Mouse (Mus musculus): ENCODE data around the gene Catsperg1. TPM values are rescaled to one million over a fixed set of nuclear protein-coding genes. Genes with fewer than 3 reads are reported as not detected.
"Not testable (repeated sequence)": the region's sequence is repeated elsewhere in the genome, so short reads cannot be mapped to it uniquely, and the experiment has no call there.

The Catsperg1 gene
- polyA plus RNA-seq, 1 experiment from 2014 or later, result 2.5 TPM

DNA sequence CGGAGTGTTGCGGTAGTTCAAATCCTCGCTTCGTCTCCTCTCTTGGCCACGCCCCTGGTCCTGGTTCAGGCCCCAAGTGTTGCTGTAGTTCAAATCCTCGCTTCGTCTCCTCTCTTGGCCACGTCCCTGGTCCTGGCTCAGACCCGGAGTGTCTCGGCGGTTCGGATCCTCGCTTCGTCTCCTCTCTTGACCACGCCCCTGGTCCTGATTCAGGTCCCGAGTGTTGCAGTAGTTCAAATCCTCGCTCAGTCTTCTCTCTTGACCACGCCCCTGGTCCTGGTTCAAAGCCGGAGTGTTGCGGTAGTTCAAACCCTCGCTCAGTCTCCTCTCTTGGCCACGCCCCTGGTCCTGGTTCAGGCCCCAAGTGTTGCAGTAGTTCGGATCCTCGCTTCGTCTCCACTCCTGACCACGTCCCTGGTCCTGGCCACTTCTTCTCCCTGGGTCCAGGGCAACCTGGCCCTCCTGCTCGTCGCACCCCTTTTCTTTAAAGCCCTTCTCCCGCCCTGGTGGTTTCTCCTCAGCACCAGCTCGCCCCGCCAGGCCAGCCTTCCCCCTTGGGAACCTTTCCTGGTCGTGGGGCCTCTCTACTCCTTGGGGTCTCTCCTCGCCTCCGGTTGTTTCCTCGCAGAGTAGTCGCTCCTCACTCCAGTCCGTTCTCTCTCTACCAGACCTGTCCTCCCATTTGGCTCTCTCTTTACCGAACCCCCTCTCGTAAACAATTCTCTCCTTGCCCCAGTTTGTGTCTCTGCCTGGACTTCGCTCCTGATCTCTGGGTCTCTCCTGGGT, 867 bp downstream of the Catsperg1 start:
- 16% methylated on average over 40 of the region's 40 CpGs for WGBS
- not testable (repeated sequence) for H3K36me3 ChIP-seq (ENCODE audit: control insufficient read depth, insufficient read depth); H3K4me1 ChIP-seq (replicated peaks; ENCODE audit: control insufficient read depth, insufficient read depth, low read length); H3K9ac ChIP-seq (replicated peaks; ENCODE audit: low read depth, low read length); H3K27ac ChIP-seq (ENCODE audit: low read length); H3K9me3 ChIP-seq (ENCODE audit: control insufficient read depth, low read length)
- Histone ChIP-seq H3K4me2 (ENCODE audit: low read length) (peak overlapping the region; percentile 49), H3K27me3 (replicated peaks; ENCODE audit: control insufficient read depth, insufficient read depth, low read length) (0 out of 2 replicates have a peak, but pooled peaks cover 11% of the 10 kb centered on the region), H3K4me3 (replicated peaks; ENCODE audit: low read length) (peak overlapping the region; percentile 30)
- ATAC-seq, result 0 out of 2 replicates have a peak, but pooled peaks have one; percentile 25

- H3K4me2 ChIP-seq (ENCODE audit: low read length), result no peak overlapping the region; the same call in 1 of the 2 replicates
- peaks cover 6% of the 10 kb centered on the region; the same call in 1 of the 2 replicates for H3K4me1 ChIP-seq (replicated peaks; ENCODE audit: control insufficient read depth, insufficient read depth, low read length)
- no peak overlapping the region for H3K27ac ChIP-seq (ENCODE audit: low read length)
- no peaks in the 10 kb centered on the region for H3K36me3 ChIP-seq (ENCODE audit: control insufficient read depth, insufficient read depth)
- H3K9ac ChIP-seq (replicated peaks; ENCODE audit: low read depth, low read length), result no peak overlapping the region
- H3K27me3 ChIP-seq (replicated peaks; ENCODE audit: control insufficient read depth, insufficient read depth, low read length), result 0 out of 2 replicates have a peak, but pooled peaks cover 11% of the 10 kb centered on the region
- H3K9me3 ChIP-seq (ENCODE audit: control insufficient read depth, low read length), result no peaks in the 10 kb centered on the region
- no peak for ATAC-seq
- WGBS, result 17% methylated on average over 26 of the region's 26 CpGs
- no peak overlapping the region for H3K4me3 ChIP-seq (replicated peaks; ENCODE audit: low read length)
Measured at GRCm38 (mm10) chr7:29212199-29212765, 1.6 kb downstream of the Catsperg1 start.

DNA sequence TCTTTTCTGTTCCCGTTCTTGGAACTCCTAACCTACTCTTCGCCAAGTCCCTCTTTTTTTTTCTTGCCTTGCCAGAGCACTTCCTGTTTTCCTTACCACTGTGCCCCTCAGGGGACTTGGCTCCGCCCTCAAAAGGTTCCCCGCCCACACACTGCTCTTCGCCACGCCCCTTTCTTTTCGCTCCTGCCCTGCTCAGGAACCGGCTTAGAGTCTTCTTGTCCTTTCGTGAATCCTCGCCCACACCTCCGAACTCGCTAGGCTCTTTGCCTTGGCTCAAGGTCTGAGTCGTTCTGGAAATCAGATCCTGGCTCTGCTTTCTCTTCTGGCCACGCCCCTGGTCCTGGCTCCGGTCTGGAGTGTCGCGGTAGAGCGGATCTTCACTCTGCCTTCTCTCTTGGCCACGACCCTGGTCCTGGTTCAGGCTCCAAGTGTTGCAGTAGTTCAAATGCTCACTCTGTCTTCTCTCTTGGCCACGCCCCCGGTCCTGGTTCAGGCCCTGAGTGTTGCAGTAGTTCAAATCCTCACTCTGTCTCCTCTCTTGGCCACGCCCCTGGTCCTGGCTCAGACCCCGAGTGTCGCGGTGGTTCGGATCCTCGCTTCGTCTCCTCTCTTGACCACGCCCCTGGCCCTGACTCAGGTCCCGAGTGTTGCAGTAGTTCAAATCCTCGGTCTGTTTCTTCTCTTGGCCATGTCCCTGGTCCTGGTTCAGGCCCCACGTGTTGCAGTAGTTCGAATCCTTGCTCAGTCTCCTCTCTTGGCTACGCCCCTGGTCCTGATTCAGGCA, 2.2 kb downstream of the Catsperg1 start:
- 7% methylated on average over 34 of the region's 34 CpGs for WGBS
- no peaks in the 10 kb centered on the region for H3K9me3 ChIP-seq (ENCODE audit: control insufficient read depth, low read length)
- H3K4me2 ChIP-seq (ENCODE audit: low read length), result peak overlapping the region; percentile 39
- peak overlapping the region; percentile 20 for H3K4me3 ChIP-seq (replicated peaks; ENCODE audit: low read length)
- 0 out of 2 replicates have a peak, but pooled peaks cover 11% of the 10 kb centered on the region for H3K27me3 ChIP-seq (replicated peaks; ENCODE audit: control insufficient read depth, insufficient read depth, low read length)
- H3K36me3 ChIP-seq (ENCODE audit: control insufficient read depth, insufficient read depth), result no peaks in the 10 kb centered on the region
- H3K9ac ChIP-seq (replicated peaks; ENCODE audit: low read depth, low read length), result no peak overlapping the region
- no peak overlapping the region for H3K27ac ChIP-seq (ENCODE audit: low read length)
- ATAC-seq, result peak; percentile 34; the same call in 1 of the 2 replicates
- H3K4me1 ChIP-seq (replicated peaks; ENCODE audit: control insufficient read depth, insufficient read depth, low read length), result peaks cover 6% of the 10 kb centered on the region; the same call in 1 of the 2 replicates

GRCm38 (mm10) chr7:29211013-29211412, 2.8 kb downstream of the Catsperg1 start:
- Histone ChIP-seq H3K4me2 (ENCODE audit: low read length) (peak overlapping the region; percentile 39), H3K27me3 (replicated peaks; ENCODE audit: control insufficient read depth, insufficient read depth, low read length) (0 out of 2 replicates have a peak, but pooled peaks cover 11% of the 10 kb centered on the region)
- not testable (repeated sequence) for H3K4me1 ChIP-seq (replicated peaks; ENCODE audit: control insufficient read depth, insufficient read depth, low read length); ATAC-seq; H3K9ac ChIP-seq (replicated peaks; ENCODE audit: low read depth, low read length); H3K4me3 ChIP-seq (replicated peaks; ENCODE audit: low read length); H3K27ac ChIP-seq (ENCODE audit: low read length); H3K9me3 ChIP-seq (ENCODE audit: control insufficient read depth, low read length); H3K36me3 ChIP-seq (ENCODE audit: control insufficient read depth, insufficient read depth)
- WGBS, result 30% methylated on average over 15 of the region's 15 CpGs

- WGBS, result 80% methylated on average over 6 of the region's 6 CpGs
- no peaks in the 10 kb centered on the region for H3K9me3 ChIP-seq (ENCODE audit: control insufficient read depth, low read length)
- no peak for ATAC-seq
- H3K4me1 ChIP-seq (replicated peaks; ENCODE audit: control insufficient read depth, insufficient read depth, low read length), result no peaks in the 10 kb centered on the region
- H3K27me3 ChIP-seq (replicated peaks; ENCODE audit: control insufficient read depth, insufficient read depth, low read length), result no peaks in the 10 kb centered on the region
- no peak overlapping the region for H3K4me3 ChIP-seq (replicated peaks; ENCODE audit: low read length)
- no peak overlapping the region for H3K4me2 ChIP-seq (ENCODE audit: low read length)
- no peak overlapping the region for H3K9ac ChIP-seq (replicated peaks; ENCODE audit: low read depth, low read length)
- H3K36me3 ChIP-seq (ENCODE audit: control insufficient read depth, insufficient read depth), result no peaks in the 10 kb centered on the region
- H3K27ac ChIP-seq (ENCODE audit: low read length), result no peak overlapping the region
Measured at GRCm38 (mm10) chr7:29202577-29202976, 11.3 kb downstream of the Catsperg1 start.

GRCm38 (mm10) chr7:29194230-29194629, 19.6 kb downstream of the Catsperg1 start:
- H3K9me3 ChIP-seq (ENCODE audit: control insufficient read depth, low read length); ATAC-seq: not testable (repeated sequence)

DNA sequence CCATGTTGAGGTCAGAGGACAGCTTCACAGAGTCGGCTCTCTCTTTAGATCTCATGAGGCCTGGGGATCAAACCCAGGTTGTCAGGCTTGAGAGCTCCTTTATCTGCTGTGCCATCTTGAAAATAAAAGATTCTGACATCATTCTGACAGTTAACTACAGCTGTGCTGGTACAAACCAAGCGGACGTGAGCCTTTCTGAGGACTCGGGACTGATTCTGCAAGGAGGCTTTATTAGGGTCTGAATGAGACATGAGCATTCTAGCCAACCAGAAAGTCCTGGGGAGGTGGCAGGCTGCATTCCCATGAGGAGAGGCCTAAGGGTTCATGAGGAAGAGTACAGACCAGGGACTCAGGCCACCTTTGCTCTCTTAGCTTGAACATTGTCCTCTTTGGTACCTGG, 32.5 kb downstream of the Catsperg1 start:
- Histone ChIP-seq H3K4me2 (ENCODE audit: low read length) (peak overlapping the region; percentile 67; the same call in 1 of the 2 replicates), H3K4me1 (replicated peaks; ENCODE audit: control insufficient read depth, insufficient read depth, low read length) (peaks cover 17% of the 10 kb centered on the region)
- WGBS, result 89% methylated on average over 4 of the region's 4 CpGs
- H3K27ac ChIP-seq (ENCODE audit: low read length); H3K9me3 ChIP-seq (ENCODE audit: control insufficient read depth, low read length); H3K9ac ChIP-seq (replicated peaks; ENCODE audit: low read depth, low read length); H3K27me3 ChIP-seq (replicated peaks; ENCODE audit: control insufficient read depth, insufficient read depth, low read length); H3K4me3 ChIP-seq (replicated peaks; ENCODE audit: low read length); H3K36me3 ChIP-seq (ENCODE audit: control insufficient read depth, insufficient read depth); ATAC-seq: not testable (repeated sequence)

More at GRCm38 (mm10) chr7:29194230-29194629, 19.6 kb downstream of the Catsperg1 start:
- H3K36me3 ChIP-seq (ENCODE audit: control insufficient read depth, insufficient read depth); H3K27me3 ChIP-seq (replicated peaks; ENCODE audit: control insufficient read depth, insufficient read depth, low read length); H3K4me1 ChIP-seq (replicated peaks; ENCODE audit: control insufficient read depth, insufficient read depth, low read length); H3K4me3 ChIP-seq (replicated peaks; ENCODE audit: low read length); H3K9ac ChIP-seq (replicated peaks; ENCODE audit: low read depth, low read length); H3K27ac ChIP-seq (ENCODE audit: low read length); H3K4me2 ChIP-seq (ENCODE audit: low read length): not testable (repeated sequence)
- 85% methylated on average over 1 of the region's 1 CpGs for WGBS

DNA sequence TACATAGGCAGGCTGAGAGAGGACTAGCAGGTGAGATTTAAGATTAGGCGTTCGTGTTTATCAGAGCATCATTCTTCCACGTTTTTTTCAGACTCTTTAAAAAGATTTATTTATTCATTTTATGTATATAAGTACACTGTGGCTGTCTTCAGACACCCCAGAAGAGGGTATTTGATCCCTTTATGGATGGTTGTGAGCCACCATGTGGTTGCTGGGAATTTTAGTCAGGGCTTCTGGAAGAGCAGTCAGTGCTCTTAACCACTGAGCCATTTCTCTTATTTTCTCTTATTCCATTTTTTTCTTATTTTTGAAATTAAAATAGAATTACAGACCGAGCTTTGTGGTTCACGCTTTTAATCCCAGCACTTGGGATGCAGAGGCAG, 33.0 kb downstream of the Catsperg1 start:
- ATAC-seq, result peak; percentile 22
- 41% methylated on average over 5 of the region's 5 CpGs for WGBS
- Histone ChIP-seq H3K36me3 (ENCODE audit: control insufficient read depth, insufficient read depth) (peaks cover 7% of the 10 kb centered on the region), H3K27ac (ENCODE audit: low read length) (peak overlapping the region; percentile 71), H3K27me3 (replicated peaks; ENCODE audit: control insufficient read depth, insufficient read depth, low read length) (no peaks in the 10 kb centered on the region), H3K4me2 (ENCODE audit: low read length) (peak overlapping the region; percentile 67), H3K9me3 (ENCODE audit: control insufficient read depth, low read length) (no peaks in the 10 kb centered on the region), H3K4me3 (replicated peaks; ENCODE audit: low read length) (peak overlapping the region; percentile 77), H3K4me1 (replicated peaks; ENCODE audit: control insufficient read depth, insufficient read depth, low read length) (peaks cover 17% of the 10 kb centered on the region), H3K9ac (replicated peaks; ENCODE audit: low read depth, low read length) (peak overlapping the region; percentile 53; the same call in 1 of the 2 replicates)
